Mouse (Mus musculus) right cerebral cortex, postnatal 10 days (tissue): Measurements from ENCODE around the gene Myl10.

Source experiments
- DNase-seq, 2 experiments: peaks; one replicate each; pipeline ENCODE4 v3.0.0; 2021; ENCODE audit warnings: low spot score in 2 of 2

Myl10 gene

DNA sequence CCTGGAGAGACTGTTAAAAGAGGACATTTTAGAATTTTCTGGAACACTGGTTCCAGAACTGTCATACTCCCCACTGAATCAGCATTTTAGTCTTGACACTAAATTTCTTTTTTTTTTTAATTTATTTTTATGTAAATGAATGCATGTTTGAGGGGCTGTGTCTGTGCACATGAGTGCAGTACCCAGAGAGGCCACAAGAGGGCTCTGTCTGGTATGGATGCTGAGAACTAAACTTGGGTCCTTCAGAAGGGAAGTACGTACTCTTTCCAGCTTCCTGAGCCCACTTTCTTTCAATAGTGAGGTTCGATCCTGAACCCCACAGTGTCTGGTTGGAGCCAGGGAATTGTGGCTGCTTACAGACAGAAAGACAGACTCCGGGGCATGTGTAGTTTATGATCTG lies 12.6 kb downstream of the Myl10 start:
- no peak for DNase-seq

DNA sequence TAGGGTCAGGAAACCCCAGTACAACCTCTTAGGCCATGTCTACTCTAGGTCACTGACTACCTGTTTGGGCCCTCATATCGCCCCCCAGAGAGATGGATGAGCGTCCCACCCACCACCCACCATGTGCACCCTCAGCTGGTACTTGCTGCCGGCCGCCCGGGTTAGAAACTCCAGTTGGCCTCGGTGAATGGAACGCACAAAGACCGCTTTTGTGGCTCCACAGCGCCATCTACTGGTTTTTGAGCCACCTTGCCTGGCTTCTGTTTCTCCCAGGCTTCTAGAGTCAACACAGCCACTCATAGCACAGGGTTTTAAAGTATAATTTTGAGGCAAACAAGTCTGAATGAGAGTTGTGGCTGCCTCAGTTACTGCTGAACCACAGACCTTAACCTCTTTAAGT lies 13.9 kb downstream of the Myl10 start:
- DNase-seq = peak; percentile 72 to 85

DNA sequence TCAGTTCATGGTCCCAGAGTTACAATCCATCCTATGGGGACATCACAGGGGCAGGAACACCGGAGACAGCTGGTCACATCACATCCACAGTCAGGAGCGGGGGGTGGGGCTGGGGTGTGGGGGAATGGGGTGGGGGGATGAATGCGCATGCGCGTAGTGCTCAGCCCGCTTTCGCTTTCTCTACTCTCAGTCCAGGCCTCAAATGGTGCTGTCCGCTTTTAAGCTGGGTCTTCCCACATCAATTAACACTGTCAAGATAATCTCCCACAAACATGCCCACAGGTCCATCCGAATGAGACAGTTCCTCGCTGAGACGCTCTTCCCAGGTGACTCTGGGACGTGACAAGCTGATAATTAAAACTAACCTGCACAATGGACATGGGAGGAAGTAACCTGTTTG lies 15.2 kb downstream of the Myl10 start:
- no peak for DNase-seq

DNA sequence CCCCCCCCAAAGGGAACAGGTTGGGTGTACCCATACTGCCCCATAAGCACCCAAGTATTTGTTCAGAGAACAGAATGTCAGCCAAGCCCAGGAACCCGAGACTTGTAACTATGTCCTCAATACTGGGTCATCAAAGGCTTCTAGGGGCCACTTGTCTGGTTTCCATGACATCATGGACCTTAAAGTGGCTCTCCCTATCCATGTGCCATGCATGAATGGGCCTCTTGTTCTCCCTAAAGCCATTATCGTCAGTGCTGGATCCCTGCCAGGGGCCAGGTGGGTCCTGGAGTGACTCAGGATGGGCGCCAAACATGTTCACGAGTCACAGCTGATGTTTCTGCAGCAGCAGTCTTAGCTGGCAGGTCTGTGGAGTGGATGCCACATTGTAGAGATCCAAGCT lies 17.8 kb downstream of the Myl10 start:
- DNase-seq = peak in 1 of 2 experiments; percentile 42

DNA sequence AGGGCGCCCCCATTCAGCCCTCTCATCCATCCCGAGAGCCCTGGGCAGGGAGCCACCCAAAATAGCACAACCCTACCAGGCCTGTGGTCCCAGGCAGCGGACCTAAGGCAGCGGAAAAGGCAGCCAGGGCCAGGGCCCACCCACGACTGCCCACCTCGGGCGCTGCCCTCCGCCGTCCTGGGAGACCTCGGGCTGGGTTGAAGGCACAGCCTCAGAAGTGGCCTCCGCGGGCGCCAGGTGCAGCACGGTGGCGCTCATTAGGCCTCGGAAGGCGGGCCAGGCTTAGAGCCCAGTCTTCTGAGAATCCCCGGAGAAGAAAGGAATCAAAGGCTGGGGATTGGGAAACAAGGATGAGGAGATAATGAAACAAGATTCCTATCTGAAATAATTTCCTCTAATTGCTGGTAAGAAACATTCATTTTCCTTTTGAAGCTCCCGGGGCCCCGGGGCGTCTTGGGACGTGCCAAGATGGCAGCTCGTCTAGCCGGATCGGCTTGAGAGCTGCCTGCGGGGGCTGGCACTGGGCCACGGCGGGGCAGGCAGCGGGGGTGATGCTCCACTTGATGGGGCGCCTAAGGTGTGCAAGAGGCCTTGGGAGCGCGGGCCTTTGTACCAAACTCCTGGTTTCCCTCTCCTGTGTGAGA lies 21.4 kb downstream of the Myl10 start:
- DNase-seq = peak; percentile 30 to 39

DNA sequence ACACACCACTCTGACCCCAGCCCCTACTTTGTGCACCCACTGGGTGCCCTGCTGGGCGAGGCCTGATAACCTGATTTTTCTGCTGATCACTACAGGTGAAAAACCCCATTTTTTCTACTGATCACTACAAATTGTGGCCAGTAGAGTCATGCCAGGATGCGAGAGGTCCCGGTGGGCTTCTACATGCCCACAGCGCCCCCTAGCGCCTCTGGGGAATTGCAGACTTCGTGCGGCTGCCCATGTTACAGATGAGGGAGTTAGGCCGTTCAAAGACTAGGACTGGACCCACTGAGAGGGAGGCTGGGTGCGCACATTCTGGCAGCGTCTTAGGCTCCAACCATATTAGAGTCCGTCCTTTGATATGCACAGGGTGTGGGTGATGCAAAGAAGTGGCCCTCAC lies 21.9 kb downstream of the Myl10 start:
- peak; percentile 65 to 71 for DNase-seq

DNA sequence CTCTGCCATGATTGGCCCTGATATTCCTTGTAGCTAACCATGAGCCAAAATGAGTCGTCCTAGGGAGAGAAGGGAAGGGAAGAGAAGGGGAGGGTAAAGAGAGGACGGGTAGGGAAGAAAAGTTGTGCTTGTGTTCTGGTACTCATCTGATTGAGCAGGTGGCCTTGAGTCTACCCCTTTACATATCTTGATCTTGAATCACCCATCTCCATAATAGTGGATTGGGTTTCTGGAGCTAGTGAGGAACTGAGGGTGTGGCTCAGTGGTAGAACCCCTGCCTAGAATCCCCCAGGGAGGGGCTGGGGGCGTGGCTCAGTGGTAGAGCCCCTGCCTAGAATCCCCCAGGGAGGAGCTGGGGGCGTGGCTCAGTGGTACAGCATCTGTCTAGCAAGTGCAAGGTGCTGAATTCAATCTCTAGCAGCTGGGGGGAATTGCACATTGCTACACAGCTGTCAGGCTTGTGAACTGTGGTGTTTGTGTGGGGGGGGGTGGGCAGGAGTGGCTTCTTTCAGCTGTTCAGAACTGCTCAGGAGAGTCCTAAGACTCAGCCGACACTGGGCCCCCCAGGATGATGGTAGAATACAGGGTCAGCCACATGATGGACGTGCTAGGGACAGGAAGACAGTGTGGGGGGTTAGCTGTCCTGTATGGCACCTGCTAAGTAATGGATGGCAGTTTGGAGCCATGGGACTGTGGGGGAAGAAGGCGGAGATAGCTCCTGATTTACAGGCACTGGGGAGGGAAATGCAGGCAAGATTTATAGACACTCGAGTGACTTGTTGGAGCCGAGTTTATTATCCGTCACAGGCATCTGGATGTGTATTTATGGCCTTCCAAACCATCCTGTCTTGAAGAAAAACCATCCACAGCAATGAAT lies 24.0 kb downstream of the Myl10 start:
- DNase-seq = no peak

DNA sequence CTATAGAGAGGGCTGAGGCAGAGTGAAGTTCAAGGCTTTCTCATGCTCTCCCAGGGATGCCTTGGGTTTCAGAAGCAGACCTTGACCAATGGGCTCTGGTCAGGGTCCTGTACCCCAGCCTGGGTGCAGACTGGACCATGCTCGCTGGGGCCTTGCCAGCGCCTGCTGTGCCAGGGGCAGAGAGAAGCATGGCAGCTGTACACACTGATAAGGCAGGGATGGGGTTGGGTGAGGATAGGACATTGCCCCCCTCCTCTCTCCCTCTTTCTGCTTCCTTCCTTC lies 24.6 kb downstream of the Myl10 start:
- no peak for DNase-seq

DNA sequence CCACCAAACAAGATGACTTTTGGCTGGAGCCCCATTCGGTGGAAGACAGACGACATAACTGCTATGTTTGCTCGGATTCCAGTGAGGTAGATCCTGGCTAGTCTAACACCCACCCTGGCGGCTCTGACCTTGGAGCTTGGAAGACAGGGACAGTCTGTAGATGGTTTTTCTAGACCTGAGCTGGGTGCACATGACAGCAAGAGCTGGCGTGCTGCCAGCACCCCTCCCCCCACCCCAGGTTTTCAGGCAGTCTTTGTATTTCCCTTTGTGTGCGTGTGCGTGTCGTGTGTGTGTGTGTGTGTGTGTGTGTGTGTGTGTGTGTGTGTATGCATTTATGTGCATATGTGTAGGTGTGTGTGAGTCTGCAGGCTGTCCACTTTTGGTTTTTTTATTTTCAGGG lies 25.7 kb downstream of the Myl10 start:
- no peak for DNase-seq

DNA sequence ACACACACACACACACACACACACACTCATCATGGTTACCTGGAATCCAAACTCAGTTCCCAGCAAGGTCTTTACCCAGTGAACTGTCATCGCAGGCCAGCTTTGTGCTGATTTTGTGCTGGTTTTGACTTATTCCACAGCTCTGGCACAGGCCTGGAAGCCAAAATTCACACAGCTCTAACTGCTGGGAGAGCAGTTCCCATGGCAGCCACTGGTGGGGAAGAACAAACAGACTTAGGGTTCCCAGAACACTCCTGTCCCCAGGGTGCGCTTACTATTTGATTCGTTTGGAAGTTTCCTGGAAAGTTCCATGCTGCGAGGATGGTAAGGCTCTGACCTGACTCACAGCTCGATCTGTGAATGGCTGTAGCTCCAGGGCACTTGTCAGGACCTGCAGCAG lies 28.6 kb downstream of the Myl10 start:
- peak; percentile 58 to 61 for DNase-seq

DNA sequence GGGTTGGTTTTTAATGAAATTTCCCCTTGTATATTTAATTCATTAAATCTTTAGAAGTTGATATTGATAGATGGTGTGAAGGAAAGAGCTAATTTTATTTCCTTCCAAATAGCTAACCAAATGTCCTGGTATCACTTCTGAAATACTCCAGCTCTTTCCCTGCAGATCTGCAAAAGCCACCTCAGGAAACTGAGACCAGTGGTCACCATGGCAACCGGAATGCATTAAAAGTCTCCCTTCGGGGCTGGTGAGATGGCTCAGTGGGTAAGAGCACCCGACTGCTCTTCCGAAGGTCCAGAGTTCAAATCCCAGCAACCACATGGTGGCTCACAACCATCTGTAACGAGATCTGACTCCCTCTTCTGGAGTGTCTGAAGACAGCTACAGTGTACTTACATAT lies 33.3 kb downstream of the Myl10 start:
- DNase-seq = peak; percentile 63 to 70

DNA sequence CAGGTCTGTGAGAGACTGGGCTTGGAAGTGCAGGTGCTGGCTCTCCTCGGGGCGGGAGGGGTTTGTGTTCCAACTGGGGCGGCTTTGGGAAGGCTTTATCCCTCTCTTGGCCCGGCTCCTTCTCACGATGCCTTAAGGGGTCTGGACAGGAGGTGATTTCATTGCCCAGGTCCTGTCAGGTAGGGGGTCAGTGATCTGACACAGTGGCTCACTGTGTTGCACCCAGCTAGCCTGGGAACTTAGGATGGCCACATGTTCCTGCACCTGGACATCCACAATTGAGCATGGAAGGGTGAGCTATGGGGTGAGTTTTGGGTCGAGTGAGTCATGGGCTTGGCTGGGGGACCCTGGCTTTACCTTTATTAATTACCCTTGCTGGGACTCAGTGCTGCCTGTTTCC lies 46.0 kb downstream of the Myl10 start:
- DNase-seq = no peak

DNA sequence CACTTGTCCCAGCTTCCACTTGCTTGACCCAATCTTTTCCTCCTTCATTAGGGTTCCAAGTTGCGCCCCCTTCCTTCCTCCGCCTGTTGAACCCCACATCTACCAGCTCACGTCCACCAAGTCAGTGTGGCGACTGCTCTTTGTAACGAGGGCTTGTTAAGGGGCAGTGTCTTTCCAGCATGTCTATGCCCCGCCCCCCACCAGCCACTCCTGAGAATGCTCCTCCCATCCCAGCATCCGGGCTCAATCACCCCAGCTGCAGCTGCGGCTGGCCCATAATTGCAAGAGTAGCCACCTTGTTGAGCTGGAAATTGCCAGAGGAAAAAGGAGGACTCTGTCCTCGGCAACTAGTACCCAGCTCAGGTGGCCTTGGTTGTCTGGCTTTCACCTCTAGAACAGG lies 53.6 kb downstream of the Myl10 start:
- DNase-seq = no peak
